Mouse (Mus musculus) cerebellum, adult 2 months (tissue): ENCODE measurements around the gene Hes7. TPM values are rescaled to one million over a fixed set of nuclear protein-coding genes. Genes with fewer than 3 reads are reported as not detected.

Experiments used
- DNase-seq, 2 experiments: peaks; one replicate each; pipeline ENCODE4 v3.0.0; 2021
- H3K27ac ChIP-seq: fragments of 200-500 bp; 2 replicates; pipeline ENCODE4 v1.5.1; 2012; ENCODE audit warnings: low read length, control low read depth, inconsistent platforms; ENCODE audit not compliant: insufficient read depth
- H3K27me3 ChIP-seq: fragments of 200-500 bp; 2 replicates; pipeline ENCODE4 v1.6.1; 2012; ENCODE audit warnings: inconsistent platforms, mild to moderate bottlenecking, low read length, moderate library complexity; ENCODE audit not compliant: control insufficient read depth, insufficient read depth
- H3K4me1 ChIP-seq: fragments of 200-500 bp; 2 replicates; pipeline ENCODE4 v1.6.1; 2011; ENCODE audit warnings: low read length; ENCODE audit not compliant: control insufficient read depth, insufficient read depth
- H3K4me3 ChIP-seq: fragments of 200-500 bp; replicated peaks from 2 replicates; pipeline ENCODE3; 2011; ENCODE audit warnings: mild to moderate bottlenecking, low read depth, low read length, control low read depth; ENCODE audit not compliant: insufficient read depth
- CTCF ChIP-seq: fragments of 200-500 bp; IDR thresholded peaks from 2 replicates; pipeline ENCODE4 v1.5.1; 2011; ENCODE audit warnings: low read depth, mild to moderate bottlenecking, control low read depth, low read length, moderate library complexity, borderline replicate concordance; ENCODE audit not compliant: insufficient read depth
- POLR2A ChIP-seq: fragments of 200-500 bp; IDR thresholded peaks from 2 replicates; pipeline ENCODE4 v1.6.1; 2011; ENCODE audit warnings: low read length, control low read depth, borderline replicate concordance; ENCODE audit not compliant: insufficient read depth
- WGBS: fragments of 180-500 bp; shearing (Covaris S2); methylation state at CpG from one replicate; pipeline ENCODE4 v1.1.7; 2018; 5-methylcytosine and 5-hydroxymethylcytosine counted together
- polyA plus RNA-seq: library from polyadenylated mRNA; depleted of rRNA; stranded (reverse); fragments of >200 nt; gene quantifications from 2 replicates; pipeline ENCODE4 v1.2.3, GENCODE M21; 2012

Hes7 gene
- polyA plus RNA-seq, 1 experiment, result 0.44 TPM

DNA sequence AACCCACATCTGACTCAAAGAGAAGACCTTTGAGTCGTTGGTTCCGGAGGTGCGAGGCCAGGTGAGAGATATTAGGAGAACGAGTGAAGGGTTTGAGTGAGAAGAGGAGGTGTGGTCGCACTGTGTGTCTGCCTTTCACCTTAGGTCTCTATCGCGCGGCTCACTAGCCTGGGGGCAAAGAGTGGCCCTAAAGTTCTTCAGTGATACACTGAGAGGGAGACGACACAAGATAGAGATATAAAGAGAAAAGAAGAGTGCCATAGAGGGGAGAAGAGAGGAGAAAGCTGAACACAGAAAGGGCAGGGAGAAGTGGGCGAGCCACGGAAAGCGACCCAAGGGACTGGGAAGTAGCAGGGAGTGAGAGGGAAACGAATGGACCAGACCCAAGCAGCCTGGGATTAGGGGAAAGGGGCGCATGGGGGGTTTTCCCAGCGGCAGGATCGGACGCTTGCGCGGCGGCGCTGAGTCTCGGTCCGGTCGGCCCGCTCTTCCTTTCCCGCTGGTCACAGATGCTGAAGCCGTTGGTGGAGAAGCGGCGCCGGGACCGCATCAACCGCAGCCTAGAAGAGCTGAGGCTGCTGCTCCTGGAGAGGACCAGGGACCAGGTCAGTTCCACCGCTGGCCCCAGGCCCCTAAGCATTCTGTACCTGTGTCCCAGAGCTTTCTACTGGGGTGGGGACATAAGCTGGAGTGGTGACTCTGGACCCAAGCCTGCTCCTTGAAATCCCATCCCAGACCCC is 967 bp downstream of the Hes7 start:
- Histone ChIP-seq H3K27ac (no peak overlapping the region), H3K4me1 (no peaks in the 10 kb centered on the region), H3K4me3 (peak overlapping the region; percentile 84), H3K27me3 (no peaks in the 10 kb centered on the region)
- no peak for TF ChIP-seq CTCF
- TF ChIP-seq POLR2A, result no peak
- WGBS, result 9% methylated on average over 33 of the region's 33 CpGs
- DNase-seq, result peak; percentile 39 to 59

DNA sequence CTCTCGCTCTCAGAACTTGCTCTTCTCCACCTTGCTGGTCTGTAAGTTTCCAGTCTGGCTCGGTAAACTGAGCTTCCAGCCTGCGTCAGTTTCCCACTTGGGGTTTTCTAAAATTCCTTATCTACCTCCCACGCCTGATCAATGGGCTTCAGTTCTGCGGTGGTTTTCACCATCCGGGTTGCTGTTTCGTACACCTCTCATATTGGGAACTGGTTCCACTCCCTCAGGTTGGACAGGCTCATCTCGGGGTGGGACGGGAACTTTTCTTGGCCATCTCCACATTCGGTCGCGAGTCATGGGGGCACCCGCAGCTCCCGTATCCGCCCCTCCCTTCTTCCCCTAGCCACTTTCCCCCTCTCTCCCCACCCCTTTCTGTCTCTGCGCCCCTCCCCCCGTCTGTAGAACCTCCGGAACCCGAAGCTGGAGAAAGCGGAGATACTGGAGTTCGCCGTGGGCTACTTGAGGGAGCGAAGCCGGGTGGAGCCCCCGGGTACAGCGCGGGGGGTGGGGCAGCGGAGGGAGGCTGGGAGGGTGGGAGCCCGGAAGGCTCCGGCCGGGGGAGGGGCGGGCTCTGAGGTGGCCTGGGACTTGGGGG is 1.6 kb downstream of the Hes7 start:
- Histone ChIP-seq H3K27ac (no peak overlapping the region), H3K4me1 (no peaks in the 10 kb centered on the region), H3K4me3 (peak overlapping the region; percentile 84), H3K27me3 (no peaks in the 10 kb centered on the region)
- no peak for TF ChIP-seq CTCF
- TF ChIP-seq POLR2A, result no peak
- under 1% methylated on average over 25 of the region's 32 CpGs for WGBS
- DNase-seq, result peak; percentile 36 to 53

DNA sequence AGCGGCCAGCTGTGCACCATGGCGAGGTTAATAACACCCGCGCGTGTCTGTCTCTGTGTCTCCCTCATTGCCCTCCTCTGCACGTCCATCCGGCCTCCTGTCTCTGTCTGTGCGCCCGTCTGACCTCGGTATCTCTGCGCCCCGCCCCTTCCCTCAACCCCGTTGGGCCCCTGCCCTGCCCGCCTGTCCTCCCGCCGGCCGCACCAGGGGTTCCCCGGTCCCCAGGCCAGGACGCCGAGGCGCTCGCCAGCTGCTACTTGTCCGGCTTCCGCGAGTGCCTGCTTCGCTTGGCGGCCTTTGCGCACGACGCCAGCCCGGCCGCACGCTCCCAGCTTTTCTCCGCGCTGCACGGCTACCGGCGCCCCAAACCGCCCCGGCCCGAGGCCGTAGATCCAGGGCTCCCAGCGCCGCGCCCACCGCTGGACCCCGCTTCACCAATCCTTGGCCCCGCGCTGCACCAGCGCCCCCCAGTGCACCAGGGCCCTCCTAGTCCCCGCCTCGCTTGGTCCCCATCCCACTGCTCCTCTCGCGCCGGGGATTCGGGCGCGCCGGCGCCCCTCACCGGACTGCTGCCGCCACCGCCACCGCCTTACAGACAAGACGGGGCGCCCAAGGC is 2.2 kb downstream of the Hes7 start, which contains the start of gene 9130213A22Rik:
Gene 9130213A22Rik, minus strand, starts transcription at position 254 of the 616 bp plus-strand sequence.
- Histone ChIP-seq H3K4me1 (no peaks in the 10 kb centered on the region), H3K27me3 (no peaks in the 10 kb centered on the region)

GRCm38 (mm10) chr11:69123056-69123692 is 3.0 kb downstream of the Hes7 start:
- WGBS, result under 1% methylated on average over 29 of the region's 29 CpGs
- H3K27ac ChIP-seq, result no peak overlapping the region
- no peaks in the 10 kb centered on the region for H3K4me1 ChIP-seq
- DNase-seq, result peak; percentile 90
- H3K4me3 ChIP-seq, result peak overlapping the region; percentile 84
- no peaks in the 10 kb centered on the region for H3K27me3 ChIP-seq
- TF ChIP-seq POLR2A, result no peak
- no peak; the same call in 1 of the 2 replicates for TF ChIP-seq CTCF

More for the DNA sequence above, 2.2 kb downstream of the Hes7 start, which contains the start of gene 9130213A22Rik:
- Histone ChIP-seq H3K27ac (no peak within 1 kb of the TSS), H3K4me3 (peak within 1 kb of the TSS; percentile 84)
- WGBS, result under 1% methylated on average over 63 of the region's 66 CpGs
- TF ChIP-seq CTCF, result peak; percentile 45; the same call in 1 of the 2 replicates
- no peak for TF ChIP-seq POLR2A
- DNase-seq, result peak; percentile 84 to 87

DNA sequence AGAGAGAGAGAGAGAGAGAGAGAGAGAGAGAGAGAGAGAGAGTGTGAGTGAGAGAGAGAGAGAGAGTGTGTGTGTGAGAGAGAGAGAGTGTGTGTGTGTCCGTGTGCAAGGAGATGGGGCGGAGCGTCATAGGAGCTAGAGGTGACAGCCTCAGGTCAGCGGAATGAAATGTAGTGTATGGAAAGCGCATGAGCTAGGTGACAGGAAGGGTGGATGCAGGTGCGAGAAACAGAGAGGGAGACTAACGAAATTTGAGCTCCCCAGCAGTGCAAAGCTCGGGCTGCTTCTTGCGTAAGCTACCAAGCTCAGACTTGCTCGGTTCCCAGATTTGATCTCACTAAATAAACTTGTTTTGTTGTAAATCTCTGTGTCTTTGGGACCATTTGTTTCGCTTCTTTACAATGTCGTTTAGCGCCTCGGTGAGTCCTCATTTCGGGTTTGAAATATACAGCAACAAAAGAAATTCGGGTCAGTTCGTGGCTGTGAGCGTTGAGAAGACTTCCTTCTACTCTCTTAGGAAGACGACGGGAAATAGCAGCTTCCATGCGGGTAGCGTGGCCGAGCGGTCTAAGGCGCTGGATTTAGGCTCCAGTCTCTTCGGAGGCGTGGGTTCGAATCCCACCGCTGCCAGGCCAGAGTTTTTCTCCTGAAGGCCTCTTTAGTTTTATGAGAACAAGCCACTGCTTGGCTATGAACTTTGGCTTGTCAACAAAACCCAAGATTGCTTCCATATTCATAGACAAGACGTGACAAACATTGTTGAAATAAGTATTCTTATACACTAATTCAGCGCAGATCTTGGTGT is 3.7 kb downstream of the Hes7 start:
- no peaks in the 10 kb centered on the region for H3K27me3 ChIP-seq
- under 1% methylated on average over 31 of the region's 31 CpGs for WGBS
- peak overlapping the region; percentile 75 for H3K27ac ChIP-seq
- no peaks in the 10 kb centered on the region for H3K4me1 ChIP-seq
- no peak for TF ChIP-seq POLR2A
- TF ChIP-seq CTCF, result no peak
- peak; percentile 86 to 93 for DNase-seq
- peak overlapping the region; percentile 84 for H3K4me3 ChIP-seq

GRCm38 (mm10) chr11:69124498-69124847 is 4.3 kb downstream of the Hes7 start:
- WGBS, result under 1% methylated on average over 3 of the region's 3 CpGs
- peak overlapping the region; percentile 23 for H3K4me3 ChIP-seq
- no peak overlapping the region for H3K27ac ChIP-seq
- H3K4me1 ChIP-seq, result no peaks in the 10 kb centered on the region
- DNase-seq, result peak; percentile 67 to 76
- H3K27me3 ChIP-seq, result no peaks in the 10 kb centered on the region
- no peak for TF ChIP-seq POLR2A
- TF ChIP-seq CTCF, result no peak

GRCm38 (mm10) chr11:69125041-69125851 is 5.0 kb downstream of the Hes7 start:
- TF ChIP-seq CTCF, result peak; percentile 54; the same call in 1 of the 2 replicates
- peak; percentile 6; the same call in 1 of the 2 replicates for TF ChIP-seq POLR2A
- Histone ChIP-seq H3K4me1 (no peaks in the 10 kb centered on the region), H3K27me3 (no peaks in the 10 kb centered on the region), H3K4me3 (peak overlapping the region; percentile 89), H3K27ac (peak overlapping the region; percentile 81)
- under 1% methylated on average over 24 of the region's 24 CpGs for WGBS
- DNase-seq, result peak; percentile 90
